Mouse (Mus musculus) megakaryocyte, embryonic 14.5 days (primary cell): ENCODE data around the gene Adcyap1r1.

ENCODE experiments used
- FLI1 ChIP-seq: IDR thresholded peaks from 2 replicates; pipeline ENCODE4 v1.6.1; 2012; ENCODE audit warnings: low read length, inconsistent platforms, mixed read lengths
- GATA1 ChIP-seq: IDR thresholded peaks from 3 replicates; pipeline ENCODE4 v1.6.1; 2012; ENCODE audit warnings: mixed read lengths, low read length, inconsistent platforms, borderline replicate concordance

GRCm38 (mm10) chr6:55462394-55462793 lies 10.6 kb downstream of the Adcyap1r1 start:
- TF ChIP-seq GATA1 (no peak), FLI1 (no peak)
